Mouse (Mus musculus): ENCODE data around the gene Gm42417. TPM values are rescaled to one million over a fixed set of nuclear protein-coding genes. Genes with fewer than 3 reads are reported as not detected.

Gm42417 gene
- total RNA-seq (2023) = not detected

GRCm38 (mm10) chr1:36539186-36539585, at the start of gene Gm42417:
Gene Gm42417, minus strand, starts transcription at chr1:36539429.

GRCm38 (mm10) chr1:36558031-36558993, 19.1 kb upstream of the Gm42417 start, which contains the start of gene Sema4c:
Gene Sema4c, minus strand, starts transcription at chr1:36558349.

GRCm38 (mm10) chr1:36546888-36547471, 7.8 kb upstream of the Gm42417 start, which contains the start of gene Ankrd39:
Gene Ankrd39, minus strand, starts transcription at chr1:36547445.

GRCm38 (mm10) chr1:36536783-36537182, 2.4 kb downstream of the Gm42417 start, which contains the start of gene Ankrd23:
Gene Ankrd23, minus strand, starts transcription at chr1:36536883.

DNA sequence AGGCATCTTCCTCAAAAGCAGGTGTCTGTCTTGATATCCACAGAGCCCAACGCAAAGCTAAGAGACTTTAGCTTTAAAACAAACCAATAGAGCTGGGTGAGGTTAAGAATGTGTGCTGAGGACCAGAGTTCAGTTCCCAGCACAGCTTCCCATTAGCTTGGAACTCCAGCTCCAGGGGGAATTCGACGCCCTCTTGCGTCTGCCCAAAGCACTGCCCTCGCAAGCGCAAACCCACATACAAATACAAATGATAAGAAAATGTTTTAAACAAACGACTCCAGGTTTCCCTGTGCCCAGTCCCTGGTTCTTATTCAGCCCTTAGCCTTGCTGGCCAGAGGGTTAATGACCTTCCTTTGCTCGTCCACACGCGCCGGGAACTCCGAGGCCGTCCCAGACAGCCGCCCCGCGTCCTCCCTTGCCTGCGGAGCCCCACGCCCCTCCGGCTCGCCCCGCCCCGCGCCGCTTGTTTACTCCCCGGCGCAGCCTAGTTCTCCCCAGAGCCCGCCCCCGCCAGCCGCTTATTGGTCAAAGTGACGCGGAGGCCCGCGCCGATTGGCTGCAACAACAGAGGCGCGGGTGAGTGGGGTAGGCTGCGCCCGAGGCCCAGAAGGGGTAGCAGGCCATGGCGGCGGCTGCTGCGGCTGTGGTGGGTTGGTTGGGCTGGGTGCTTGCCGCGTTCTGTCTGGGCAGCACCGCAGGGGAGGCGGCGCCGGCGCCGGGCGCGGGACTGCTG, 27.8 kb downstream of the Gm42417 start, which contains the start of gene Cnnm3:
Gene Cnnm3 (plus strand): TSS at position 579 of the 733 bp plus-strand sequence.

Other genes with a start within 250 kb of the Gm42417 start
- 10 to 100 TPM; 81.7 to 83.1 TPM for gene Arid5a, start 231.7 kb downstream of the Gm42417 start, total RNA-seq (2023)
- 10 to 100 TPM; 43.3 to 54.0 TPM for gene Kansl3, start 170.2 kb downstream of the Gm42417 start, total RNA-seq (2023)
- not detected for gene Fer1l5, start 167.1 kb downstream of the Gm42417 start, total RNA-seq (2023)
- gene Lman2l, start 94.2 kb downstream of the Gm42417 start, total RNA-seq (2023) = 10 to 100 TPM; 37.2 to 48.0 TPM
- 10 to 100 TPM; 27.7 to 28.9 TPM for gene Cnnm4, start 67.8 kb downstream of the Gm42417 start, total RNA-seq (2023)
- gene Cnnm3, start 27.6 kb downstream of the Gm42417 start, total RNA-seq (2023) = 10 to 100 TPM; 23.1 to 28.8 TPM
- 1 to 10 TPM; 3.8 to 6.2 TPM for gene Ankrd23, start 2.5 kb downstream of the Gm42417 start, total RNA-seq (2023)
- gene Ankrd39, start 8.0 kb upstream of the Gm42417 start, total RNA-seq (2023) = 1 to 10 TPM; 4.2 to 5.1 TPM
- 1 to 10 TPM in 1 of 2 experiments, under 1 TPM in 1; 0.73 to 2.0 TPM for gene Sema4c, start 18.9 kb upstream of the Gm42417 start, total RNA-seq (2023)
- gene Fam178b, start 143.8 kb upstream of the Gm42417 start, total RNA-seq (2023) = not detected
- 100 to 1,000 TPM; 255 to 259 TPM for gene Cox5b, start 152.0 kb upstream of the Gm42417 start, total RNA-seq (2023)
- gene 4933424G06Rik, start 170.7 kb upstream of the Gm42417 start, total RNA-seq (2023) = not detected
- gene Actr1b, start 175.0 kb upstream of the Gm42417 start, total RNA-seq (2023) = 10 to 100 TPM; 39.0 to 51.3 TPM
- under 1 TPM; 0.49 to 0.80 TPM for gene Zap70, start 222.4 kb upstream of the Gm42417 start, total RNA-seq (2023)

Data from neutrophil, adult 59 days (primary cell).